Mouse (Mus musculus) liver, embryonic 16.5 days (tissue): ENCODE data around the gene Bach2. TPM values are rescaled to one million over a fixed set of nuclear protein-coding genes. Genes with fewer than 3 reads are reported as not detected.

ENCODE experiments used
- ATAC-seq: fragments of 200-750 bp; cut with Nextera tagmentation; 2 replicates; pipeline ENCODE4 v1.8.0; 2017; ENCODE audit warnings: low read depth, mild to moderate bottlenecking, moderate number of reproducible peaks, moderate library complexity
- H3K27ac ChIP-seq: fragments of 300-500 bp; sonication (generic); 2 replicates; pipeline ENCODE4 v1.5.1; 2014; ENCODE audit warnings: mild to moderate bottlenecking, low read length
- H3K27me3 ChIP-seq: fragments of 300-500 bp; sonication (generic); 2 replicates; pipeline ENCODE4 v1.6.1; 2014; ENCODE audit warnings: low read depth, low read length, mixed read lengths; ENCODE audit not compliant: control insufficient read depth, insufficient read depth
- H3K36me3 ChIP-seq: fragments of 300-500 bp; sonication (generic); 2 replicates; pipeline ENCODE4 v1.6.1; 2014; ENCODE audit warnings: mild to moderate bottlenecking; ENCODE audit not compliant: control insufficient read depth, insufficient read depth
- H3K4me1 ChIP-seq: fragments of 300-500 bp; sonication (generic); 2 replicates; pipeline ENCODE4 v1.6.1; 2014; ENCODE audit warnings: low read depth, low read length, mixed read lengths; ENCODE audit not compliant: control insufficient read depth
- H3K4me2 ChIP-seq: fragments of 300-500 bp; sonication (generic); 2 replicates; pipeline ENCODE4 v1.6.1; 2014; ENCODE audit warnings: low read depth, low read length, mixed read lengths
- H3K4me3 ChIP-seq: fragments of 300-500 bp; sonication (generic); 2 replicates; pipeline ENCODE4 v1.5.1; 2014; ENCODE audit warnings: low read depth, mild to moderate bottlenecking, low read length
- H3K9ac ChIP-seq: fragments of 300-500 bp; sonication (generic); 2 replicates; pipeline ENCODE4 v1.6.1; 2014; ENCODE audit warnings: low read depth, low read length
- H3K9me3 ChIP-seq: fragments of 300-500 bp; sonication (generic); replicated peaks from 2 replicates; pipeline ENCODE4 v1.6.1; 2016; ENCODE audit warnings: low read length; ENCODE audit not compliant: control insufficient read depth
- WGBS: fragments of 180-500 bp; shearing (Covaris S2); extraction: QIAGEN DNeasy Blood & Tissue Kit; methylation state at CpG from one replicate; pipeline ENCODE4 v1.1.7; 2014; ENCODE audit not compliant: insufficient replicate concordance; 5-methylcytosine and 5-hydroxymethylcytosine counted together
- polyA plus RNA-seq: library from polyadenylated mRNA; unstranded; fragments of >200 nt; fragmentation: Nextera tagmentation; extraction: Ambion mirVana; gene quantifications from 2 replicates; pipeline ENCODE4 v1.2.1, GENCODE M21; 2015

Gene Bach2
- polyA plus RNA-seq, 1 experiment from 2014 or later: 1.5 TPM

- no peak overlapping the region for H3K4me3 ChIP-seq
- no peaks in the 10 kb centered on the region for H3K27me3 ChIP-seq
- H3K9me3 ChIP-seq: no peaks in the 10 kb centered on the region
- H3K36me3 ChIP-seq: no peaks in the 10 kb centered on the region
- H3K4me2 ChIP-seq: no peak overlapping the region
- H3K27ac ChIP-seq: no peak overlapping the region
- H3K4me1 ChIP-seq: peaks cover 32% of the 10 kb centered on the region
- ATAC-seq: no peak
- 60% methylated on average over 15 of the region's 15 CpGs for WGBS
- no peak overlapping the region for H3K9ac ChIP-seq
These were observed 13.5 kb downstream of the Bach2 start for GRCm38 (mm10) chr4:32251946-32252672.

- Histone ChIP-seq H3K4me2 (no peak overlapping the region), H3K36me3 (no peaks in the 10 kb centered on the region), H3K4me1 (no peaks in the 10 kb centered on the region), H3K9me3 (no peaks in the 10 kb centered on the region), H3K27me3 (no peaks in the 10 kb centered on the region), H3K9ac (no peak overlapping the region), H3K27ac (no peak overlapping the region), H3K4me3 (no peak overlapping the region)
- WGBS: 54% methylated on average over 12 of the region's 12 CpGs
- no peak for ATAC-seq
These were observed 19.1 kb downstream of the Bach2 start for GRCm38 (mm10) chr4:32257686-32258085.

GRCm38 (mm10) chr4:32258093-32258492, 19.5 kb downstream of the Bach2 start:
- Histone ChIP-seq H3K4me1 (no peaks in the 10 kb centered on the region), H3K36me3 (no peaks in the 10 kb centered on the region), H3K4me3 (no peak overlapping the region), H3K27ac (no peak overlapping the region), H3K27me3 (no peaks in the 10 kb centered on the region), H3K9me3 (no peaks in the 10 kb centered on the region), H3K4me2 (no peak overlapping the region), H3K9ac (no peak overlapping the region)
- 63% methylated on average over 13 of the region's 13 CpGs for WGBS
- ATAC-seq: no peak

- WGBS: 69% methylated on average over 7 of the region's 7 CpGs
These were observed 20.0 kb downstream of the Bach2 start for GRCm38 (mm10) chr4:32258596-32258995.

DNA sequence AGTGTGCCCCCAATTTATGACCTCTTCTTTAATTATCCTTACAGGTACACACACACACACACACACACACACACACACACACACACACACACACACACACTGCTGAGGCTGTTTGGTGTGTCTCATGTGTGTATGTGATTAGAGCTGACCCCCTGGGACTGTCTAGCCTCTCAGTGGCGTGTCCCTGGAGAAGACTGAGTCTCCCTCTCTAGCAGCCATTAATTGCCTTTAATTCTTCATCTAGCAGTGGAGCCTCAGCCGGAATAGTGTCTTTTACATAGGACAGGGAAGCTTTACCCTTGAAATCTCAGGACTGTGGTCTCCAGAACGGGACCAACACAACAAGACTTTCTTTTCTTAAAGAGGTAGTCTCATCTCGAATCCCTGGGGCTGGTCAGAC, 22.3 kb downstream of the Bach2 start:
- Histone ChIP-seq H3K9me3 (no peaks in the 10 kb centered on the region), H3K27ac (no peak overlapping the region), H3K36me3 (no peaks in the 10 kb centered on the region), H3K9ac (no peak overlapping the region), H3K27me3 (no peaks in the 10 kb centered on the region), H3K4me3 (no peak overlapping the region), H3K4me1 (no peaks in the 10 kb centered on the region; the same call in none of the 2 replicates), H3K4me2 (no peak overlapping the region)
- 42% methylated on average over 4 of the region's 4 CpGs for WGBS
- no peak for ATAC-seq

More at GRCm38 (mm10) chr4:32258596-32258995, 20.0 kb downstream of the Bach2 start:
- H3K27me3 ChIP-seq: no peaks in the 10 kb centered on the region
- H3K4me2 ChIP-seq: no peak overlapping the region
- no peaks in the 10 kb centered on the region for H3K9me3 ChIP-seq
- H3K27ac ChIP-seq: no peak overlapping the region
- H3K9ac ChIP-seq: no peak overlapping the region
- H3K36me3 ChIP-seq: no peaks in the 10 kb centered on the region
- H3K4me3 ChIP-seq: no peak overlapping the region
- ATAC-seq: no peak
- H3K4me1 ChIP-seq: no peaks in the 10 kb centered on the region; the same call in 1 of the 2 replicates

- H3K27me3 ChIP-seq: no peaks in the 10 kb centered on the region
- no peak overlapping the region for H3K4me3 ChIP-seq
- ATAC-seq: no peak
- H3K9ac ChIP-seq: no peak overlapping the region
- H3K36me3 ChIP-seq: no peaks in the 10 kb centered on the region
- 75% methylated on average over 20 of the region's 20 CpGs for WGBS
- H3K4me2 ChIP-seq: no peak overlapping the region
- no peaks in the 10 kb centered on the region; the same call in none of the 2 replicates for H3K4me1 ChIP-seq
- H3K9me3 ChIP-seq: no peaks in the 10 kb centered on the region
- H3K27ac ChIP-seq: no peak overlapping the region
These were observed 24.5 kb downstream of the Bach2 start for GRCm38 (mm10) chr4:32262825-32263684.

- Histone ChIP-seq H3K9ac (no peak overlapping the region), H3K36me3 (no peaks in the 10 kb centered on the region), H3K27me3 (no peaks in the 10 kb centered on the region), H3K27ac (no peak overlapping the region), H3K4me1 (no peaks in the 10 kb centered on the region; the same call in none of the 2 replicates), H3K4me3 (no peak overlapping the region), H3K4me2 (no peak overlapping the region), H3K9me3 (no peaks in the 10 kb centered on the region)
- ATAC-seq: no peak
- WGBS: 49% methylated on average over 10 of the region's 10 CpGs
These were observed 25.1 kb downstream of the Bach2 start for GRCm38 (mm10) chr4:32263685-32264038.

DNA sequence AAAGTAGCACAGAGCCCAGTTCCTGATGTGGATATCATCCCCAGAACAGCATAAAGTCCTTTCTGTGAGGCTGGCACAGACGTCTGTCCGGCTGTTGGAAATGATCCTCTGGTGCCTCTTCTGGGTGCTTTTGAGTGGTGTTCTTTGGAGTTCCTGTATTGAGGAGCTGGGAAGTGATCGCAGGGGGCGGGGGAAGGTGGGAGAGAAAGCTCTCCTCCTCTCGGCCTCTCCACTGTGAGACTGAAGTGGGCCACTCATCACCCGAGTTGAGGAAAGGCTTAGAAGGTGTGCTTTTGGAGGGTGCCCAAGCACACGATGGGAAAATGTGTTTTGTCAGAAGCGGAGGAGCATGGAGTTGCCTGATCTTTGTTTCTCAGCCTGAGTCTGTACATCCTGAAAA, 26.3 kb downstream of the Bach2 start:
- Histone ChIP-seq H3K27me3 (no peaks in the 10 kb centered on the region), H3K27ac (no peak overlapping the region), H3K4me3 (no peak overlapping the region), H3K9ac (no peak overlapping the region), H3K9me3 (no peaks in the 10 kb centered on the region), H3K36me3 (no peaks in the 10 kb centered on the region), H3K4me1 (no peaks in the 10 kb centered on the region; the same call in none of the 2 replicates), H3K4me2 (no peak overlapping the region)
- 66% methylated on average over 8 of the region's 8 CpGs for WGBS
- ATAC-seq: no peak

DNA sequence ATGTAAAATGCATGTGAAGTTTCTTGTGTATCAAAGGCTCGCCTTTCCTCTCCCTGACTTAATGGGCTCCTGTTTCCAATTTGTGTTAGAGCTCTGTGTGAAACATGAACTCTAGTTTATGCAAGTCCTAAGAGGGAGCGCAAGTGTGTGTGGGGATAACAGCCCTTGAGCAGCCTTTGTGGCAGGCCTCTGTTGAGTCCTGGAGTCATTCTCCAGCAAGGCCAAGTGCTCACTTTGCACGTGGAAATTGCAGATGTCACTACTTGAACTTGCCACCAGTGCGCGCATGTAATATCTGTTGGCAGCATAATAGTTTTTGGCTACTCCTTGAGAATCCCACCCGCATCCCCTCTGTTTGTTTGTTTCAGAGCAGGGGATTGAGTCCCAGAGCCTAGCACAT, 28.1 kb downstream of the Bach2 start:
- Histone ChIP-seq H3K27me3 (no peaks in the 10 kb centered on the region), H3K4me2 (no peak overlapping the region), H3K36me3 (no peaks in the 10 kb centered on the region), H3K4me1 (no peaks in the 10 kb centered on the region; the same call in none of the 2 replicates), H3K9me3 (no peaks in the 10 kb centered on the region), H3K27ac (no peak overlapping the region), H3K9ac (no peak overlapping the region), H3K4me3 (no peak overlapping the region)
- WGBS: 71% methylated on average over 6 of the region's 6 CpGs
- no peak for ATAC-seq
